Mouse (Mus musculus) lung, postnatal 0 days (tissue): ENCODE results near the gene Tyms.
A peak's percentile ranks its signal among the peaks of the same experiment; 100 is the strongest.

Source experiments
- CTCF ChIP-seq: IDR thresholded peaks from 2 replicates; pipeline ENCODE4 v1.5.1; 2016; ENCODE audit warnings: antibody characterized with exemption, mild to moderate bottlenecking
- EP300 ChIP-seq: IDR thresholded peaks from 2 replicates; pipeline ENCODE4 v1.6.1; 2016; ENCODE audit warnings: antibody characterized with exemption, mild to moderate bottlenecking, control low read depth

DNA sequence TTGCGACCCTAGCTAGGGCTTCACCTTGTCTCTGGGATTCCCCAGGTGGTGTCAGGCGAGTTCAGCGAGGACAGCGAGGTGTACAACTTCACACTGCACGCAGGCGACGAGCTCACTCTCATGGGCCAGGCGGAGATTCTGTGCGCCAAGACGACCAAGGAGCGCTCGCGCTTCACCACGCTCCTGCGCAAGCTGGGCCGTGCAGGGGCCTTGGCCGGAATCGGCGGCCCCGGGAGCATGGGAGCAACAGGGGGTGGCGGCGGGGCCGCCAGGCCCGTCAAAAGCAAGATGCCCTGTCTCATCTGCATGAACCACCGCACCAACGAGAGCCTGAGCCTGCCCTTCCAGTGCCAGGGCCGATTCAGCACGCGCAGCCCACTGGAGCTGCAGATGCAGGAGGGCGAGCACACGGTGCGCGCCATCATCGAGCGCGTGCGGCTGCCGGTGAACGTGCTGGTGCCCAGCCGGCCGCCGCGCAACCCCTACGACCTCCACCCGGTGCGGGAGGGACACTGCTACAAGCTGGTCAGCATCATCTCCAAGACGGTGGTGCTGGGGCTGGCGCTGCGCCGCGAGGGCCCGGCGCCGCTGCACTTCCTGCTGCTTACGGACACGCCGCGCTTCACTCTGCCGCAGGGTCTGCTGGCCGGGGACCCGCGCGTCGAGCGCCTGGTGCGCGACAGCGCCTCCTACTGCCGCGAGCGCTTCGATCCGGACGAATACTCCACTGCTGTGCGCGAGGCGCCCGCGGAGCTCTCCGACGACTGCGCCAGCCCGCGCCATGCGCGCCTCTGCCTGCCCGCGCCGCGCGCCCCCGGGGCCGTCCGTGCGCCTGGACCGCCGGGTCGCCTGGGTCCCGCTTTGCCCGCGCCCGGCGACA, 40.7 kb upstream of the Tyms start:
- peak; percentile 74 for TF ChIP-seq CTCF
- no peak for TF ChIP-seq EP300
